Mouse (Mus musculus): ENCODE measurements around the gene Scfd2. TPM values are rescaled to one million over a fixed set of nuclear protein-coding genes. Genes with fewer than 3 reads are reported as not detected.

Scfd2 gene
- total RNA-seq, 2 experiments from 2014 or later = 25.7 to 26.6 TPM

DNA sequence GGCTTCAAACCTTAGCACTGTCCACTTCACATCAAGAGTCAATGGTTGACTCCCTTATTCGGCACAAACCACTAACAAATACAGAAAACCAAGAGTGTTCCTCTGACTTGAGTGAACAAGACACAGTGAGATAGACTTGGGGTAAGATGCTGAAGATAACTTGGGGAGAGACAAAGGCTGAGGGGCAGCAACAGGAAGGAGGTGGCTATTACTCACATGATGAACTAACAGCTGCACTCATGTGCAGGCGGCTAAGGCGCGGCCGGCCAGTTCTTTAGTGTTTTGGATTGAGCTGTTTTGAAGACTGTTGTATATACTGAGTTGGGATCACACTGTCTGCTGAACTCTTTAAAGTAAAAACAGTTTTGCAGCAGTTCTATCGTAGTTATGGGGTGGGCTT is 205.3 kb downstream of the Scfd2 start:
- intact Hi-C loops (cut with DNase I) = no loop called here
- DNase-seq (ENCODE audit: extremely low spot score in 1 of 2, low spot score in 2 of 2) = no peak

DNA sequence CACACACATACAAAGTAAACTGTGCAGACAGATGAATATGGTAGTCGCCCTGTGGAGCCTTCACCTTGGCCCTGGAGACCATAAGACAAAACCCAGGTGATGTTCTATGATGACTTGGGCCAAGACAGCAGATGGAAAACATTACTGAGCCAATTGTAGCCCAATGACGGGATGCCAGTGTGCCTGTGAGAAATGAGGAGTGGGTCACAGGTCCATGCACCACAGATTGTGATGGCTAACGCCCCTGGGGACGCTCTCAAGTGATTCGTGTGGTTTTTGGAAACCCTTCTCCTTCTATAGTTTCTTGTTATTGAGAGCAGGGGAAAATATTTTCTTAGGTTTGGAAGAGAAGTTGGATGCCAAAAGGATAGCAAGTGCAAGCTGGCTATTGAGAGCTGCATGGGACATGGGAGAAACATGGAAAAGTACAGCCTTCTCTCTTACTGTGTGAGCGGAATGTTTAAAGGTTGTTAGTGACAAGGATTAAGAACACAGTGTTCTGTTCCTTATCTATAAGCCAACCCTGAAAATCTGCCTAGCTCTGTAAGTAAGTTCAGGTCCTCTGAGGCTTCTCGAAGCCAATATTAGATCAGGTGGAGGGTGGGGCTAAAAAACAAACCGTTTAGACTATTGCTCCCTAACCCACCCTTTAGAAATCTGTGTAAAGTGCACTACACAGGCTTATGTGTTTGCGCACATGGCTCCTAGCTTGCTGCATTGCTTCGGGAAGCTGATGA is 210.4 kb downstream of the Scfd2 start:
- no peak for DNase-seq (ENCODE audit: extremely low spot score in 1 of 2, low spot score in 2 of 2)
- intact Hi-C loops (cut with DNase I) = no loop called here

DNA sequence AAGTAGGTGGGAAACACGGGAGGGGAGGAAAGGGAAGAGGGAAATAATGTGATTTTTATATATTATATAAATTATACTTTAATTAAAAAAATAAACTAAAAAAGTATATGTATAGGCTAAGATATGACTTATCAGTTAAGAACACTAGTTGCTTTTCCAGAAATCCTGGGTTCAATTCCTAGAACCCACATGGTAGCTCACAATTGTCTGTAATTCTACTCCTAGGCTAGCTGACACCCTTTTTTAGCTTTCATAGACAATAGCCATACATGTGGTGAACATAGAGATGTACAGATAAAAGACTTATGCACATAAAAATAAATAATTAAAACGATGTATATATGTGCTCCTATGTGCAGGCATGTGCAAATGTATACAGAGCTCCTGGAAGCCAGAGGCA is 212.0 kb downstream of the Scfd2 start:
- intact Hi-C loops (cut with DNase I) = loop anchor here (10.0 kb wide), 1 partner anchor 115 kb away; no protein-coding TSS in a partner anchor
- no peak for DNase-seq (ENCODE audit: extremely low spot score in 1 of 2, low spot score in 2 of 2)

DNA sequence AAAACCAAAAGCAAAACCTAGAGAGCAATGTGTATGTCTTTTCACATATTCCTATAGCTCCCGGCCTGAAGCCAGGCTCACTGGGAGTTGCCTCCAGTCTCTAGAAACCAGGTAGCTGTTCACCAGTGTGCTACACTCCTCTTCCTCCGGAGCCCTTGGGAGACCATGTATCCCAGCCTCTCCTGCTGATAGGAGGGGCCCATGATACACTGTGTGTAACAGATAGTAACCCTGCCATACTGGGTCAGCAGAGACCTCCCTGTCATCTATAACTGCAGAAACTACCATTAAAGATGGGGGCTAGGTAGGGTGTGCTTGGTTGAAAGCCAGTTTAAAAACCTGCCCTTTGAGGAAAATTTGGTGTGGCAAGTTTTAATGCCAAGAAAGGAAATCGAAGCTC is 214.4 kb downstream of the Scfd2 start:
- no peak for DNase-seq (ENCODE audit: extremely low spot score in 1 of 2, low spot score in 2 of 2)
- intact Hi-C loops (cut with DNase I) = loop anchor here (10.0 kb wide), 1 partner anchor 118 kb away; no protein-coding TSS in a partner anchor

DNA sequence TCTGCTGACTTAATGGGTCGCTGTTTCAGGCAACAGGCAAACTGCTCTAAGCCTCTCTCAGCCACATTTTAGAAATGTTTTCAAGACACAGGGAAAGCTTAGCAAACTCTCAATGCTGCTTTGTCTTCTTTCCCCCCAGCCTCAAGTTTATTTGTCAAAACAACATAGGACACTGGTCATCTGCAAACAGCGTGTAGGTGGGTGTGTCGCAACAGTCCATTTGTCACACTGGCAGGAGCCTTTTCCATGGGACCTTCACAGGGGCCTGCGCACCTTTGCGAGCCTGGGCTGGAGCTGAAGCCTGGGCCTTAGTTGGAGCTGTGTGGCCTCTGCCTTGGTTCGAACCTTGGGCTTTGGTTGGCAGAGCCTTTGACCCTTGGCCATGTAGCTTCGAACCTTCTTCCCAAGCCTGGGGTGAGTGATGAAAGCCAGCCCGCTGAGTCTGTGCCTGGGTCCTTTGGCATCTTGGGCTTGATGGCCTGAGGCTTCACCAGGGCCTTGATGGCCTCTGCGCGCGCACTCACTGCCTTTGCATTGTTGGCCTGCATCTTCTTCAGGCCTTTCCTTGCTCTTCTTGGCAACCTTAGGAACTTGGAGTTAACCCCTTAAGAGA is 215.1 kb downstream of the Scfd2 start:
- intact Hi-C loops (cut with DNase I) = loop anchor here (10.0 kb wide), 1 partner anchor 118 kb away; no protein-coding TSS in a partner anchor
- no peak for DNase-seq (ENCODE audit: extremely low spot score in 1 of 2, low spot score in 2 of 2)

- intact Hi-C loops (cut with DNase I) = loop anchor here (10.0 kb wide), 1 partner anchor 119 kb away; no protein-coding TSS in a partner anchor
Observed at GRCm38 (mm10) chr5:74315471-74316245, 215.9 kb downstream of the Scfd2 start.

GRCm38 (mm10) chr5:74314501-74314900 is 217.1 kb downstream of the Scfd2 start:
- intact Hi-C loops (cut with DNase I) = loop anchor here (5.0 to 10.0 kb wide), 2 partner anchors 120 to 843 kb away; no protein-coding TSS in a partner anchor
- no peak for DNase-seq (ENCODE audit: extremely low spot score in 1 of 2, low spot score in 2 of 2)

More at GRCm38 (mm10) chr5:74315471-74316245, 215.9 kb downstream of the Scfd2 start:
- no peak for DNase-seq (ENCODE audit: extremely low spot score in 1 of 2, low spot score in 2 of 2)

GRCm38 (mm10) chr5:74313542-74313941 is 218.0 kb downstream of the Scfd2 start:
- DNase-seq (ENCODE audit: extremely low spot score in 1 of 2, low spot score in 2 of 2) = no peak
- intact Hi-C loops (cut with DNase I) = loop anchor here (5.0 to 10.0 kb wide), 2 partner anchors 121 to 844 kb away; no protein-coding TSS in a partner anchor

- DNase-seq (ENCODE audit: extremely low spot score in 1 of 2, low spot score in 2 of 2) = no peak
- intact Hi-C loops (cut with DNase I) = loop anchor here (5.0 to 10.0 kb wide), 2 partner anchors 123 to 845 kb away; no protein-coding TSS in a partner anchor
Observed at GRCm38 (mm10) chr5:74311865-74312264, 219.7 kb downstream of the Scfd2 start.

GRCm38 (mm10) chr5:74311200-74311825 is 220.2 kb downstream of the Scfd2 start:
- intact Hi-C loops (cut with DNase I) = loop anchor here (5.0 to 10.0 kb wide), 2 partner anchors 123 to 846 kb away; no protein-coding TSS in a partner anchor
- peak in 1 of 2 experiments; percentile 63 for DNase-seq (ENCODE audit: extremely low spot score in 1 of 2, low spot score in 2 of 2)

- intact Hi-C loops (cut with DNase I) = loop anchor here (5.0 to 10.0 kb wide), 2 partner anchors 125 to 847 kb away; no protein-coding TSS in a partner anchor
- no peak for DNase-seq (ENCODE audit: extremely low spot score in 1 of 2, low spot score in 2 of 2)
Observed at GRCm38 (mm10) chr5:74310101-74310500, 221.5 kb downstream of the Scfd2 start.

- intact Hi-C loops (cut with DNase I) = loop anchor here (10.0 kb wide), 1 partner anchor 638 kb away; no protein-coding TSS in a partner anchor
- no peak for DNase-seq (ENCODE audit: extremely low spot score in 1 of 2, low spot score in 2 of 2)
Observed at GRCm38 (mm10) chr5:74307242-74307641, 224.3 kb downstream of the Scfd2 start.

DNA sequence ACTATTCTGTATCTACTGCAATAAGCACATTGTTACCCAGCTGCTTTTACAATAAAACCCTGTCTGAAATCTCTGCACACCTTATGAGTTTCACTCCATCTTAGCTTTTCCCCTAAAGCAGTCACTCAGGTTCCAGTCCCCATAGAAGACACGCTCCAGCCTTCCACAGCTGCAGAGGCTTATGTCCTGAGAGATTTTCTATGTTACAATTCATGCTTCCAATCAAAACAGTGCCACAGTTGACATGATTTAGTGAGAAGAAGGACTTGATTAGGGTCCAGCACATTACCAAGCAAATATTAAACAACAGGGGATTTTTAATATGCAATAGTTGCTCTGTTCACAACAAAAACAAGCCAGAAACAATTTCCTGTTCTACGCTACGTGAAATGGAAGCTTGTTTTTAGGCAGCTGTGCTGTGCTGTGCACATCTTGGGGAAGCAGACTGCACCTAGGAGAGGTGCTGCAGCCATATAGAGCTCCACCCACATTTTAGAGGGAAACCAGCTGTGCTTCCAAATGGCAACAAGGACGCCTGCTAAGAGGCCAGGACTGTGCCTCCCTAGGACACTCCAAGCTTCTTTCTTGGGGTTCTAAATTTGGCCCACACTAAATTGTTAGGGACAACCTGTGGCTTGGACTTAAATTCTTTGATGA is 225.9 kb downstream of the Scfd2 start:
- no peak for DNase-seq (ENCODE audit: extremely low spot score in 1 of 2, low spot score in 2 of 2)

DNA sequence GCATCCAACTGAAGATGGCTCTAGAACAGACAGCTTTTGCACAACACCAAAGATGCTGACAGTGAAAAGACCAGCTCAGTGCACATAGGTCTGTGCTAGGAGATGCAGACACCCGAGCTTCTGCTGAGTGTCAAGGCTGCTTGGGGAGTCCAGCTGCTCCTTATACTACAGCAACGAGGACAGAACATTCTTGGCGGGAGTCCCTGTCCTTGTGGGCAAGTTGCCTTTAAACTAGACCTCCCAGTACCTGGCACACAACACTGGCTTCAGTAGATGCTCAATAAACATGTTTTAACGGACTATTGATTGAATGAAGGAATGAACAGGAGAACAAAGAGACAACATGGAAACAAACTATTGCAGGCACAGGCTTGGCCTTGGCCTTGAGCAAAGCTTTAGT is 226.8 kb downstream of the Scfd2 start:
- intact Hi-C loops (cut with DNase I) = loop anchor here (10.0 kb wide), 1 partner anchor 640 kb away; no protein-coding TSS in a partner anchor
- no peak for DNase-seq (ENCODE audit: extremely low spot score in 1 of 2, low spot score in 2 of 2)

More for the DNA sequence above, 225.9 kb downstream of the Scfd2 start:
- intact Hi-C loops (cut with DNase I) = loop anchor here (10.0 kb wide), 1 partner anchor 639 kb away; no protein-coding TSS in a partner anchor

- intact Hi-C loops (cut with DNase I) = loop anchor here (10.0 kb wide), 1 partner anchor 642 kb away; no protein-coding TSS in a partner anchor
- DNase-seq (ENCODE audit: extremely low spot score in 1 of 2, low spot score in 2 of 2) = no peak
Observed at GRCm38 (mm10) chr5:74302331-74302730, 229.2 kb downstream of the Scfd2 start.

DNA sequence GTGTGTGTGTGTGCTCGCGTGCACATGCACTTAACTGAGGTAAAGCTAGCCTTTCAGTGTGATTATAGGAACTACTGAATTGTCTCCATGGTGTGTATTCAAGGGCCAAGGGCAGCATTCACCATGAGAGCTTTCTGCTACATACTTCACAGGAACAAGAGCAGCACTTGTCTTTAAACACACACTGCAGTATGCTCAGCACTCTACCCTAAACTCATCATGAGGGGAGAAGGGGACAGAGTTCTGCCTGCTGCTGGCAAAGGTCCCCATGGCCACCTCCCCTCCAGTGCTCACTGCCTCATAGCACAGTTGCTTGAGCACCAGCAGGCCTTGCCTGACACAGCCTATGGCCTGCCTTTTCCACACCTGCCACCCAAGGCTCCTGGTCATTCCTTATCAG is 230.1 kb downstream of the Scfd2 start:
- no peak for DNase-seq (ENCODE audit: extremely low spot score in 1 of 2, low spot score in 2 of 2)
- intact Hi-C loops (cut with DNase I) = loop anchor here (10.0 kb wide), 1 partner anchor 643 kb away; no protein-coding TSS in a partner anchor

DNA sequence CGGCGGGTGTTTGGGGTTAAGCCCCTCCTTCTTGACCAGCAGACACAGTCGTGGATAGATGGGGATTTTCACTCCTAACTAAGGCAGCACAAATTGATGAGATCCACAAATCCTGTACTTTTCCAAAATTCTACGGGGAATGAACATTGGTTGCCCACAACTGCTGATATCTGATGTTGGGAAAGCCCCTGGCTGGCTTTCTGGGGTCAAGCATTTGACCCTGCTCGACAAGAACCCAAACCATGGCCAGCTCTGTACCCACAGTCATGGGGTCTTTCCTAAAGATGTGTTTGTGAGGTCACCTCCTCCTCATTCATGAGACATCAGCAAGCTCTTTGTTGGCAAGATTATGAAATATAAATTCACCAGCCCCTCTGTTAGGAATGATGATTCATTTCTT is 230.6 kb downstream of the Scfd2 start:
- intact Hi-C loops (cut with DNase I) = loop anchor here (10.0 kb wide), 1 partner anchor 644 kb away; no protein-coding TSS in a partner anchor
- DNase-seq (ENCODE audit: extremely low spot score in 1 of 2, low spot score in 2 of 2) = no peak

- DNase-seq (ENCODE audit: extremely low spot score in 1 of 2, low spot score in 2 of 2) = no peak
- intact Hi-C loops (cut with DNase I) = loop anchor here (10.0 kb wide), 1 partner anchor 645 kb away; no protein-coding TSS in a partner anchor
Observed at GRCm38 (mm10) chr5:74300140-74300539, 231.4 kb downstream of the Scfd2 start.

Measured in left cerebral cortex, postnatal 10 days (tissue).